Mouse (Mus musculus): ENCODE measurements around the gene Tmem56.

The Tmem56 gene

GRCm38 (mm10) chr3:121277009-121277408 lies 5.9 kb downstream of the Tmem56 start:
- DNase-seq, result no peak

GRCm38 (mm10) chr3:121274010-121274409 lies 8.9 kb downstream of the Tmem56 start:
- no peak for DNase-seq

- DNase-seq, result no peak
Measured at GRCm38 (mm10) chr3:121272577-121272976, 10.3 kb downstream of the Tmem56 start.

GRCm38 (mm10) chr3:121267283-121267682 lies 15.6 kb downstream of the Tmem56 start:
- DNase-seq, result no peak

GRCm38 (mm10) chr3:121264242-121264641 lies 18.7 kb downstream of the Tmem56 start:
- no peak for DNase-seq

GRCm38 (mm10) chr3:121263205-121263548 lies 19.7 kb downstream of the Tmem56 start:
- peak; percentile 82 to 85 for DNase-seq

- peak; percentile 63 to 84 for DNase-seq
Measured at GRCm38 (mm10) chr3:121262521-121263204, 20.2 kb downstream of the Tmem56 start.

- DNase-seq, result no peak
Measured at GRCm38 (mm10) chr3:121261939-121262520, 20.9 kb downstream of the Tmem56 start.

GRCm38 (mm10) chr3:121261251-121261650 lies 21.6 kb downstream of the Tmem56 start:
- peak in 1 of 2 experiments; percentile 27 for DNase-seq

- peak; percentile 42 to 51 for DNase-seq
Measured at GRCm38 (mm10) chr3:121260831-121261230, 22.1 kb downstream of the Tmem56 start.

GRCm38 (mm10) chr3:121260041-121260440 lies 22.9 kb downstream of the Tmem56 start:
- peak in 1 of 2 experiments; percentile 31 for DNase-seq

GRCm38 (mm10) chr3:121258521-121259478 lies 24.1 kb downstream of the Tmem56 start:
- peak; percentile 49 to 60 for DNase-seq

GRCm38 (mm10) chr3:121257418-121257817 lies 25.5 kb downstream of the Tmem56 start:
- DNase-seq, result no peak

GRCm38 (mm10) chr3:121256131-121256530 lies 26.8 kb downstream of the Tmem56 start:
- no peak for DNase-seq

- DNase-seq, result no peak
Measured at GRCm38 (mm10) chr3:121255501-121255900, 27.4 kb downstream of the Tmem56 start.

GRCm38 (mm10) chr3:121250576-121251433 lies 32.1 kb downstream of the Tmem56 start:
- DNase-seq, result peak; percentile 81 to 91

- peak; percentile 32 to 42 for DNase-seq
Measured at GRCm38 (mm10) chr3:121250048-121250447, 32.9 kb downstream of the Tmem56 start.

- DNase-seq, result no peak
Measured at GRCm38 (mm10) chr3:121242941-121243340, 40.0 kb downstream of the Tmem56 start.

- DNase-seq, result no peak
Measured at GRCm38 (mm10) chr3:121242111-121242936, 40.6 kb downstream of the Tmem56 start.

GRCm38 (mm10) chr3:121240362-121241040 lies 42.4 kb downstream of the Tmem56 start:
- no peak for DNase-seq

GRCm38 (mm10) chr3:121239096-121239495 lies 43.8 kb downstream of the Tmem56 start:
- DNase-seq, result peak in 1 of 2 experiments; percentile 59
